23 mouse cellular contexts compared by ENCODE assay signal in the genomic region with DNA sequence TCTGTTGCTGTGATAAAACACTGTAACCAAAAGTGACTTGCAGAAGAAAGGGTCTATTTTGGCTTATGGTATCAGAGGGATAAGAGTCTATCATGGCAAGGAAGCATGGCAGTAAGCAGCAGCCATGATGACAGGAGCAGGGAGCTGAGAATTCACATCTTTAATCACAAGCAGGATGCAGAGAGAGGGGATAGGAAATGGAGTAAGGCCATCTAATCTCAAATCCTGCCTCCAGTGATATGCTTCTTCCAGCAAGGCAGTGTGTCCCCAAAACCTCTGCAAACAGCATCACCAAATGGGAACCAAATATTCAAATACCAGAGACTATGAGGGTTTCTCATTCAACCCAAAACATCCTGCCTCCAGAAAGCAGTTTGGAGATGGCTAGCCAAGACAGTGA. TPM values are rescaled to one million over a fixed set of nuclear protein-coding genes. Genes with fewer than 3 reads are reported as not detected.
DNase-seq lines count a peak whose midpoint lies in the region; TF ChIP-seq lines count a peak whose summit lies in the region.
"Had no signal": no experiment of that assay in that cellular context is flagged by ENCODE, and none has a peak within 500 bp of the region (broad histone marks: within the 10 kb centered on the region; RNA-seq: fewer than 3 reads in every experiment).

No protein-coding gene starts in this region.

- H3K27ac ChIP-seq in liver, adult 2 months (replicated peaks; ENCODE audit: insufficient read depth, low read depth, low read length): peak overlapping the region; percentile 62
- H3K27ac ChIP-seq in testis, adult 2 months (ENCODE audit: control insufficient read depth, insufficient read depth, low read depth, low read length): peak overlapping the region; percentile 49
- H3K27ac ChIP-seq: embryonic facial prominence, embryonic 13.5 days; embryonic facial prominence, embryonic 15.5 days; forebrain, embryonic 10.5 days; forebrain, embryonic 12.5 days had no signal

- peaks cover 8% of the 10 kb centered on the region; the same call in 1 of the 2 replicates for H3K79me2 ChIP-seq in liver, adult 2 months (ENCODE audit: control insufficient read depth, insufficient read depth, low read length)

- TF ChIP-seq CTCF in liver, adult 2 months (IDR thresholded peaks at IDR 0.05; ENCODE audit: low read depth, low read length): no peak
- no peak for TF ChIP-seq CTCF in testis, adult 2 months (IDR thresholded peaks at IDR 0.05; ENCODE audit: control insufficient read depth, insufficient read depth, insufficient replicate concordance, low read depth, low read length)

- no peak for DNase-seq in liver, adult 2 months (ENCODE audit: extremely low read depth, low read depth, low spot score)
- DNase-seq in liver: no peak
- no peak for DNase-seq in testis, postnatal 10 days (ENCODE audit: low spot score)
- no peak for DNase-seq in adrenal gland, adult 18-20 months (ENCODE audit: low spot score in 2 of 2)
- DNase-seq: adrenal gland, adult 2 months; adrenal gland, postnatal 10 days; adrenal gland, postnatal 36 days; B cell, adult 2 months; cerebellum, adult 11 months; cerebellum, adult 18-20 months; cerebellum, adult 8-10 months; cerebellum, adult 9-11 months; cerebellum, postnatal 14 days; cerebellum, postnatal 36 days; embryo, embryonic 11 days had no signal

- no peak overlapping the region for H3K9ac ChIP-seq in liver, adult 2 months (ENCODE audit: low read depth, low read length)
- H3K9ac ChIP-seq: embryonic facial prominence, embryonic 13.5 days; embryonic facial prominence, embryonic 15.5 days; forebrain, embryonic 12.5 days had no signal

- H3K27me3 ChIP-seq in liver, adult 2 months (ENCODE audit: control insufficient read depth, insufficient read depth, low read length): no peaks in the 10 kb centered on the region
- H3K27me3 ChIP-seq in testis, adult 2 months (ENCODE audit: control insufficient read depth, insufficient read depth, low read length): no peaks in the 10 kb centered on the region
- H3K27me3 ChIP-seq: CH12.LX; embryonic facial prominence, embryonic 13.5 days; embryonic facial prominence, embryonic 15.5 days; forebrain, embryonic 12.5 days; Patski had no signal

- H3K4me3 ChIP-seq in liver, adult 2 months (ENCODE audit: insufficient read depth, low read depth, low read length): no peak overlapping the region
- H3K4me3 ChIP-seq in testis, adult 2 months (ENCODE audit: control insufficient read depth, low read depth, low read length): peak overlapping the region; percentile 64; the same call in 1 of the 2 replicates
- H3K4me3 ChIP-seq: embryonic facial prominence, embryonic 13.5 days; embryonic facial prominence, embryonic 15.5 days; forebrain, embryonic 10.5 days; forebrain, embryonic 12.5 days had no signal

- no peak for TF ChIP-seq POLR2A in liver, adult 2 months (IDR thresholded peaks at IDR 0.05; ENCODE audit: extremely low read depth, insufficient read depth, low read length)
- no peak for TF ChIP-seq POLR2A in testis, adult 2 months (IDR thresholded peaks at IDR 0.05; ENCODE audit: control insufficient read depth, low read depth, low read length)

- peaks cover 19% of the 10 kb centered on the region for H3K36me3 ChIP-seq in liver, adult 2 months (ENCODE audit: control insufficient read depth, insufficient read depth, low read length)
- no peaks in the 10 kb centered on the region for H3K36me3 ChIP-seq in testis, adult 2 months (ENCODE audit: control insufficient read depth, insufficient read depth, low read length)
- H3K36me3 ChIP-seq: embryonic facial prominence, embryonic 13.5 days; embryonic facial prominence, embryonic 15.5 days; forebrain, embryonic 10.5 days; forebrain, embryonic 12.5 days; G1E had no signal

- H3K4me1 ChIP-seq in liver, adult 2 months (ENCODE audit: control insufficient read depth, insufficient read depth, low read length): peaks cover 10% of the 10 kb centered on the region
- H3K4me1 ChIP-seq in testis, adult 2 months (ENCODE audit: control insufficient read depth, insufficient read depth, low read length): peaks cover 4% of the 10 kb centered on the region

RNA-seq across cellular contexts. Expression of a gene that starts 2.1 kb away (rescaled TPM):
- total RNA-seq in liver, adult 2 months (2014; rRNA removed): 81.7 and 105 TPM in 2 replicates
- polyA plus RNA-seq in liver, adult 2 months (2012; rRNA removed): 32.7 and 46.0 TPM in 2 replicates
- 24.9 and 28.4 TPM in 2 replicates for polyA plus RNA-seq in testis, adult 2 months (2012; rRNA removed)
- 10 to 100 TPM; 28.6 to 51.8 TPM for total RNA-seq in adrenal gland, adult 18-20 months (2021)

RNA-seq across cellular contexts. Expression of a gene that starts 35.6 kb away (rescaled TPM):
- total RNA-seq in liver, adult 2 months (2014; rRNA removed): 21.6 and 27.0 TPM in 2 replicates
- 5.1 and 5.9 TPM in 2 replicates for polyA plus RNA-seq in liver, adult 2 months (2012; rRNA removed)
- 2.2 and 2.6 TPM in 2 replicates for polyA plus RNA-seq in testis, adult 2 months (2012; rRNA removed)
- total RNA-seq in adrenal gland, adult 18-20 months (2021): 10 to 100 TPM; 23.6 to 31.1 TPM

RNA-seq across cellular contexts. Expression of a gene that starts 36.0 kb away (rescaled TPM):
- 29.6 and 29.8 TPM in 2 replicates for total RNA-seq in liver, adult 2 months (2014; rRNA removed)
- 7.2 and 7.4 TPM in 2 replicates for polyA plus RNA-seq in liver, adult 2 months (2012; rRNA removed)
- polyA plus RNA-seq in testis, adult 2 months (2012; rRNA removed): 126 and 136 TPM in 2 replicates
- 100 to 1,000 TPM; 279 to 624 TPM for total RNA-seq in adrenal gland, adult 18-20 months (2021)
